Mouse (Mus musculus): ENCODE results near the gene Sptan1. TPM values are rescaled to one million over a fixed set of nuclear protein-coding genes. Genes with fewer than 3 reads are reported as not detected.

Sptan1 gene
- total and polyA plus RNA-seq, 2 experiments from 2014 or later = 184 to 716 TPM

- TF ChIP-seq CTCF (IDR thresholded peaks at IDR 0.05; ENCODE audit: low read depth) = no peak
- no peak for DNase-seq (ENCODE audit: low spot score)
- 50% methylated on average over 2 of the region's 2 CpGs for WGBS
- no peak for ATAC-seq
- H3K36me3 ChIP-seq (ENCODE audit: insufficient read depth, low read length) = no peaks in the 10 kb centered on the region; the same call in 1 of the 2 replicates
- peak overlapping the region; percentile 99 for H3K4me3 ChIP-seq (ENCODE audit: low read length)
- no peaks in the 10 kb centered on the region for H3K9me3 ChIP-seq (ENCODE audit: low read length)
- H3K4me2 ChIP-seq (ENCODE audit: low read depth, low read length) = peak overlapping the region; percentile 73
- peaks cover 33% of the 10 kb centered on the region for H3K4me1 ChIP-seq (ENCODE audit: insufficient read depth, low read length)
- peak overlapping the region; percentile 98; the same call in 1 of the 2 replicates for H3K27ac ChIP-seq
- H3K27me3 ChIP-seq (ENCODE audit: insufficient read depth, low read length) = no peaks in the 10 kb centered on the region
- H3K9ac ChIP-seq (replicated peaks; ENCODE audit: low read length) = peak overlapping the region; percentile 99
Measured at GRCm38 (mm10) chr2:29966826-29967225, 1.5 kb downstream of the Sptan1 start.

GRCm38 (mm10) chr2:29967768-29968167 is 2.4 kb downstream of the Sptan1 start:
- Histone ChIP-seq H3K4me1 (ENCODE audit: insufficient read depth, low read length) (peaks cover 41% of the 10 kb centered on the region), H3K27me3 (ENCODE audit: insufficient read depth, low read length) (no peaks in the 10 kb centered on the region), H3K9ac (replicated peaks; ENCODE audit: low read length) (peak overlapping the region; percentile 41; the same call in 1 of the 2 replicates), H3K36me3 (ENCODE audit: insufficient read depth, low read length) (no peaks in the 10 kb centered on the region; the same call in 1 of the 2 replicates), H3K9me3 (ENCODE audit: low read length) (no peaks in the 10 kb centered on the region), H3K27ac (peak overlapping the region; percentile 41; the same call in 1 of the 2 replicates), H3K4me2 (ENCODE audit: low read depth, low read length) (peak overlapping the region; percentile 73), H3K4me3 (ENCODE audit: low read length) (peak overlapping the region; percentile 99)
- ATAC-seq (no peak), DNase-seq (ENCODE audit: low spot score) (peak; percentile 20)
- TF ChIP-seq CTCF (IDR thresholded peaks at IDR 0.05; ENCODE audit: low read depth) = no peak
- 25% methylated on average over 5 of the region's 5 CpGs for whole genome bisulfite sequencing

DNA sequence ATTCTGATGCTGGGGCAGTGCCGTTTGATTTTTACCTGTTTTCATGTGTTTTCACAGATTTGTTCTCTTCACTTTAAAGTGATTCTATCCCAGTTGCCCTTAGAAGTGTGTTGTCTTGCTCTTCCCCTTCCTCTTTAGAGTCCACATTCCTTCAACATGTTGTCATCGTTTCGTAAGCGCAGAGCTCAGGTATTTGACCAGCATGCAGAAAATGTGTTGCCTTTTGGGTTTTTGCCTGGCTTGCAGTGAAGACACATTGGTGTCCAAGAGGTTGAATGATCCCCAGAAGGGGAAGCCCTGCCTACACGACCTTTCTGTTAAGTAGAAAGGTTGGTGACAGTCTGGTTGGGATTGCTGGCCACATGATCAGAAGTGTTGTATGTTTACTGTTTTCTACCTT is 3.3 kb downstream of the Sptan1 start:
- 71% methylated on average over 5 of the region's 5 CpGs for WGBS
- H3K27me3 ChIP-seq (ENCODE audit: insufficient read depth, low read length) = no peaks in the 10 kb centered on the region
- DNase-seq (ENCODE audit: low spot score) (no peak), ATAC-seq (no peak)
- H3K4me1 ChIP-seq (ENCODE audit: insufficient read depth, low read length) = peaks cover 41% of the 10 kb centered on the region
- H3K9ac ChIP-seq (replicated peaks; ENCODE audit: low read length) = 0 out of 2 replicates have a peak overlapping the region, but pooled peaks have one; percentile 6
- no peaks in the 10 kb centered on the region; the same call in 1 of the 2 replicates for H3K36me3 ChIP-seq (ENCODE audit: insufficient read depth, low read length)
- H3K4me2 ChIP-seq (ENCODE audit: low read depth, low read length) = peak overlapping the region; percentile 73; the same call in 1 of the 2 replicates
- no peak overlapping the region for H3K4me3 ChIP-seq (ENCODE audit: low read length)
- no peaks in the 10 kb centered on the region for H3K9me3 ChIP-seq (ENCODE audit: low read length)
- no peak for TF ChIP-seq CTCF (IDR thresholded peaks at IDR 0.05; ENCODE audit: low read depth)
- H3K27ac ChIP-seq = no peak overlapping the region

- Histone ChIP-seq H3K27me3 (ENCODE audit: insufficient read depth, low read length) (no peaks in the 10 kb centered on the region), H3K4me3 (ENCODE audit: low read length) (no peak overlapping the region), H3K9me3 (ENCODE audit: low read length) (no peaks in the 10 kb centered on the region), H3K4me2 (ENCODE audit: low read depth, low read length) (no peak overlapping the region), H3K9ac (replicated peaks; ENCODE audit: low read length) (no peak overlapping the region), H3K27ac (peak overlapping the region; percentile 43; the same call in 1 of the 2 replicates), H3K4me1 (ENCODE audit: insufficient read depth, low read length) (peaks cover 37% of the 10 kb centered on the region), H3K36me3 (ENCODE audit: insufficient read depth, low read length) (peaks cover 9% of the 10 kb centered on the region)
- DNase-seq (ENCODE audit: low spot score) (peak; percentile 66), ATAC-seq (no peak)
- TF ChIP-seq CTCF (IDR thresholded peaks at IDR 0.05; ENCODE audit: low read depth) = no peak
- 58% methylated on average over 9 of the region's 9 CpGs for WGBS
Measured at GRCm38 (mm10) chr2:29971838-29972635, 6.7 kb downstream of the Sptan1 start.

GRCm38 (mm10) chr2:29973525-29973924 is 8.2 kb downstream of the Sptan1 start:
- peaks cover 26% of the 10 kb centered on the region for H3K4me1 ChIP-seq (ENCODE audit: insufficient read depth, low read length)
- WGBS = 3% methylated on average over 2 of the region's 2 CpGs
- H3K27me3 ChIP-seq (ENCODE audit: insufficient read depth, low read length) = no peaks in the 10 kb centered on the region
- no peak for DNase-seq (ENCODE audit: low spot score)
- ATAC-seq = no peak
- peaks cover 14% of the 10 kb centered on the region for H3K36me3 ChIP-seq (ENCODE audit: insufficient read depth, low read length)
- no peak overlapping the region for H3K27ac ChIP-seq
- no peak for TF ChIP-seq CTCF (IDR thresholded peaks at IDR 0.05; ENCODE audit: low read depth)
- H3K9me3 ChIP-seq (ENCODE audit: low read length) = no peaks in the 10 kb centered on the region
- H3K4me3 ChIP-seq (ENCODE audit: low read length) = no peak overlapping the region
- no peak overlapping the region for H3K9ac ChIP-seq (replicated peaks; ENCODE audit: low read length)
- H3K4me2 ChIP-seq (ENCODE audit: low read depth, low read length) = no peak overlapping the region

DNA sequence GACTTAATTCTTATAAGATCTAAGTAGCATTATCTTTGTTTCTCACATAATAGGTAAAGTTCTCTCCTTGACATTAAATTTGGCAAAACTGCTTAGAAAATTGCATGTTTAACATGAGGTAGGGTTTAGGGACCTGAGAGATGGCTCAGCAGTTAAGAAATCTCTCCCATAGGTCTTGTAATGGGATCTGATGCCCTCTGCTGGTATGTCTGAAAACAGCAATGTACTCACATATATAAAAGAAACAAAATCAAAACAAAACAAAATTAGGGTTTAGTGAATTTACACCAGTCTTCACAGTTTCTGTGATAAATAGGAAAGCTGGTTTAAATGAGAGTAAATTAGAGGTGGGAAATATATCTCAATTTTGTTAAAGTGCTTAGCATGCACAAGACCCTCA is 11.9 kb downstream of the Sptan1 start:
- Histone ChIP-seq H3K36me3 (ENCODE audit: insufficient read depth, low read length) (peaks cover 47% of the 10 kb centered on the region), H3K27ac (no peak overlapping the region), H3K9me3 (ENCODE audit: low read length) (no peaks in the 10 kb centered on the region), H3K4me3 (ENCODE audit: low read length) (no peak overlapping the region), H3K27me3 (ENCODE audit: insufficient read depth, low read length) (no peaks in the 10 kb centered on the region), H3K9ac (replicated peaks; ENCODE audit: low read length) (no peak overlapping the region), H3K4me2 (ENCODE audit: low read depth, low read length) (no peak overlapping the region), H3K4me1 (ENCODE audit: insufficient read depth, low read length) (peaks cover 7% of the 10 kb centered on the region; the same call in 1 of the 2 replicates)
- no peak for ATAC-seq
- DNase-seq (ENCODE audit: low spot score) = peak; percentile 76
- peak; percentile 77 for TF ChIP-seq CTCF (IDR thresholded peaks at IDR 0.05; ENCODE audit: low read depth)

- Histone ChIP-seq H3K27ac (no peak overlapping the region), H3K4me1 (ENCODE audit: insufficient read depth, low read length) (no peaks in the 10 kb centered on the region), H3K4me2 (ENCODE audit: low read depth, low read length) (no peak overlapping the region), H3K27me3 (ENCODE audit: insufficient read depth, low read length) (no peaks in the 10 kb centered on the region), H3K9me3 (ENCODE audit: low read length) (no peaks in the 10 kb centered on the region), H3K36me3 (ENCODE audit: insufficient read depth, low read length) (peaks cover 77% of the 10 kb centered on the region), H3K4me3 (ENCODE audit: low read length) (no peak overlapping the region), H3K9ac (replicated peaks; ENCODE audit: low read length) (no peak overlapping the region)
- no peak for TF ChIP-seq CTCF (IDR thresholded peaks at IDR 0.05; ENCODE audit: low read depth)
- ATAC-seq = no peak
- DNase-seq (ENCODE audit: low spot score) = no peak
- WGBS = 93% methylated on average over 1 of the region's 1 CpGs
Measured at GRCm38 (mm10) chr2:29980661-29981060, 15.3 kb downstream of the Sptan1 start.
